Mouse (Mus musculus) liver, embryonic 14.5 days (tissue): ENCODE measurements around the gene Gse1.

Source experiments
- CTCF ChIP-seq: IDR thresholded peaks from 2 replicates; pipeline ENCODE4 v1.5.1; 2016; ENCODE audit warnings: antibody characterized with exemption, low read depth, control low read depth
- EP300 ChIP-seq: IDR thresholded peaks from 2 replicates; pipeline ENCODE4 v1.6.1; 2016; ENCODE audit warnings: antibody characterized with exemption, low read depth

- TF ChIP-seq CTCF = no peak
- TF ChIP-seq EP300 = no peak
These were observed 160.0 kb downstream of the Gse1 start for GRCm38 (mm10) chr8:120388246-120388645.
